In genomic region chr6:142738637-142739036, GRCm38 (mm10) we compare ENCODE assay signal across 21 mouse cellular contexts. TPM values are rescaled to one million over a fixed set of nuclear protein-coding genes. Genes with fewer than 3 reads are reported as not detected.
A peak's percentile ranks its signal among the peaks of the same experiment; 100 is the strongest.
DNase-seq lines count a peak whose midpoint lies in the region; ATAC-seq and TF ChIP-seq lines count a peak whose summit lies in the region.
"Had no signal": no experiment of that assay in that cellular context is flagged by ENCODE, and none has a peak within 500 bp of the region (broad histone marks: within the 10 kb centered on the region; RNA-seq: fewer than 3 reads in every experiment).

No protein-coding gene starts in this region.

- WGBS in kidney, embryonic 15.5 days, result 75% methylated on average over 6 of the region's 6 CpGs
- 79% methylated on average over 6 of the region's 6 CpGs for WGBS in kidney, embryonic 14.5 days
- WGBS in liver, embryonic 13.5 days (ENCODE audit: insufficient replicate concordance), result 61% methylated on average over 6 of the region's 6 CpGs
- 65% methylated on average over 6 of the region's 6 CpGs for WGBS in liver, embryonic 11.5 days
- 66% methylated on average over 6 of the region's 6 CpGs for WGBS in liver, embryonic 16.5 days (ENCODE audit: insufficient replicate concordance)
- 60% methylated on average over 6 of the region's 6 CpGs for WGBS in liver, postnatal 0 days (ENCODE audit: insufficient replicate concordance)

- no peak for TF ChIP-seq CTCF in liver, postnatal 0 days (IDR thresholded peaks at IDR 0.05; ENCODE audit: low read depth)

- no peaks in the 10 kb centered on the region for H3K9me3 ChIP-seq in kidney, embryonic 15.5 days (replicated peaks)
- H3K9me3 ChIP-seq in kidney, embryonic 14.5 days (ENCODE audit: control insufficient read depth, low read length), result no peaks in the 10 kb centered on the region
- no peaks in the 10 kb centered on the region for H3K9me3 ChIP-seq in liver, embryonic 13.5 days (replicated peaks)
- no peaks in the 10 kb centered on the region for H3K9me3 ChIP-seq in liver, embryonic 11.5 days (ENCODE audit: control insufficient read depth, low read length)
- no peaks in the 10 kb centered on the region for H3K9me3 ChIP-seq in liver, embryonic 16.5 days (replicated peaks; ENCODE audit: control insufficient read depth, low read length)
- no peaks in the 10 kb centered on the region for H3K9me3 ChIP-seq in liver, postnatal 0 days (ENCODE audit: low read length)
- H3K9me3 ChIP-seq: embryonic facial prominence, embryonic 10.5 days; embryonic facial prominence, embryonic 12.5 days; forebrain, embryonic 10.5 days; forebrain, embryonic 12.5 days had no signal

- ATAC-seq in kidney, embryonic 15.5 days (replicated peaks; ENCODE audit: low FRiP score), result 0 out of 2 replicates have a peak, but pooled peaks have one; percentile 22
- no peak for ATAC-seq in kidney, embryonic 14.5 days (ENCODE audit: low FRiP score, low TSS enrichment)
- no peak for ATAC-seq in liver, embryonic 13.5 days (ENCODE audit: low read depth)
- ATAC-seq in liver, embryonic 11.5 days (replicated peaks; ENCODE audit: low FRiP score), result no peak
- ATAC-seq in liver, embryonic 16.5 days (ENCODE audit: low read depth), result peak; percentile 43
- ATAC-seq in liver, postnatal 0 days, result peak; percentile 67
- ATAC-seq in activated CD4-positive, CD25-positive, alpha-beta regulatory T cell, adult 4 months, result no peak
- ATAC-seq: forebrain, embryonic 14.5 days; forebrain, embryonic 16.5 days had no signal

- no peaks in the 10 kb centered on the region for H3K27me3 ChIP-seq in kidney, embryonic 15.5 days
- no peaks in the 10 kb centered on the region for H3K27me3 ChIP-seq in kidney, embryonic 14.5 days (ENCODE audit: control insufficient read depth, insufficient read depth, low read length)
- no peaks in the 10 kb centered on the region for H3K27me3 ChIP-seq in liver, embryonic 13.5 days
- no peaks in the 10 kb centered on the region for H3K27me3 ChIP-seq in liver, embryonic 11.5 days (replicated peaks; ENCODE audit: control insufficient read depth, insufficient read depth, low read length)
- no peaks in the 10 kb centered on the region for H3K27me3 ChIP-seq in liver, embryonic 16.5 days (ENCODE audit: control insufficient read depth, insufficient read depth, low read depth, low read length)
- H3K27me3 ChIP-seq in liver, postnatal 0 days (ENCODE audit: insufficient read depth, low read length), result no peaks in the 10 kb centered on the region
- H3K27me3 ChIP-seq: embryonic facial prominence, embryonic 12.5 days; forebrain, embryonic 12.5 days had no signal

- no peaks in the 10 kb centered on the region for H3K4me1 ChIP-seq in kidney, embryonic 15.5 days
- H3K4me1 ChIP-seq in kidney, embryonic 14.5 days (ENCODE audit: control insufficient read depth, insufficient read depth, low read length), result no peaks in the 10 kb centered on the region
- H3K4me1 ChIP-seq in liver, embryonic 13.5 days (replicated peaks), result no peaks in the 10 kb centered on the region
- no peaks in the 10 kb centered on the region for H3K4me1 ChIP-seq in liver, embryonic 11.5 days (replicated peaks; ENCODE audit: control insufficient read depth, insufficient read depth, low read length)
- H3K4me1 ChIP-seq in liver, embryonic 16.5 days (ENCODE audit: control insufficient read depth, low read depth, low read length), result no peaks in the 10 kb centered on the region
- peaks cover 3% of the 10 kb centered on the region for H3K4me1 ChIP-seq in liver, postnatal 0 days (ENCODE audit: insufficient read depth)
- H3K4me1 ChIP-seq: embryonic facial prominence, embryonic 10.5 days; embryonic facial prominence, embryonic 12.5 days; forebrain, embryonic 10.5 days; forebrain, embryonic 12.5 days had no signal

- no peaks in the 10 kb centered on the region for H3K36me3 ChIP-seq in kidney, embryonic 15.5 days
- H3K36me3 ChIP-seq in kidney, embryonic 14.5 days (ENCODE audit: control insufficient read depth, insufficient read depth, low read length), result no peaks in the 10 kb centered on the region
- no peaks in the 10 kb centered on the region for H3K36me3 ChIP-seq in liver, embryonic 13.5 days
- H3K36me3 ChIP-seq in liver, embryonic 11.5 days (ENCODE audit: control insufficient read depth, insufficient read depth, low read length), result no peaks in the 10 kb centered on the region
- H3K36me3 ChIP-seq in liver, embryonic 16.5 days (ENCODE audit: control insufficient read depth, insufficient read depth), result no peaks in the 10 kb centered on the region
- H3K36me3 ChIP-seq in liver, postnatal 0 days (replicated peaks; ENCODE audit: insufficient read depth, low read length), result no peaks in the 10 kb centered on the region
- H3K36me3 ChIP-seq: embryonic facial prominence, embryonic 10.5 days; embryonic facial prominence, embryonic 12.5 days; forebrain, embryonic 10.5 days; forebrain, embryonic 12.5 days had no signal

- DNase-seq in liver, embryonic 13.5 days, result no peak
- no peak for DNase-seq in liver, embryonic 11.5 days (ENCODE audit: low spot score)
- DNase-seq in liver, postnatal 0 days, result no peak
- DNase-seq: adrenal gland, adult 8-10 months; adrenal gland, postnatal 14 days; adrenal gland, postnatal 36 days; cerebellum, adult 11-12 months; cerebellum, adult 2 months; cerebellum, adult 9-10 months; cerebellum, postnatal 10 days; cerebellum, postnatal 25 days had no signal

- TF ChIP-seq EP300 in liver, postnatal 0 days (IDR thresholded peaks at IDR 0.05; ENCODE audit: low read depth), result no peak

- H3K4me3 ChIP-seq in kidney, embryonic 15.5 days (replicated peaks), result no peak overlapping the region
- no peak overlapping the region for H3K4me3 ChIP-seq in kidney, embryonic 14.5 days (ENCODE audit: low read length)
- no peak overlapping the region for H3K4me3 ChIP-seq in liver, embryonic 13.5 days (replicated peaks)
- no peak overlapping the region for H3K4me3 ChIP-seq in liver, embryonic 11.5 days (ENCODE audit: low read depth, low read length)
- no peak overlapping the region for H3K4me3 ChIP-seq in liver, embryonic 16.5 days (ENCODE audit: low read depth, low read length)
- H3K4me3 ChIP-seq in liver, postnatal 0 days (ENCODE audit: low read depth, low read length), result no peak overlapping the region
- H3K4me3 ChIP-seq: embryonic facial prominence, embryonic 10.5 days; embryonic facial prominence, embryonic 12.5 days; forebrain, embryonic 10.5 days; forebrain, embryonic 12.5 days had no signal

- no peak overlapping the region for H3K27ac ChIP-seq in kidney, embryonic 15.5 days
- no peak overlapping the region for H3K27ac ChIP-seq in kidney, embryonic 14.5 days (ENCODE audit: low read depth, low read length)
- H3K27ac ChIP-seq in liver, embryonic 13.5 days, result peak overlapping the region; percentile 25
- no peak overlapping the region for H3K27ac ChIP-seq in liver, embryonic 11.5 days (ENCODE audit: low read depth, low read length)
- peak overlapping the region; percentile 27; the same call in 1 of the 2 replicates for H3K27ac ChIP-seq in liver, embryonic 16.5 days (ENCODE audit: low read length)
- H3K27ac ChIP-seq in liver, postnatal 0 days (ENCODE audit: low read depth), result peak overlapping the region; percentile 74
- H3K27ac ChIP-seq: embryonic facial prominence, embryonic 10.5 days; embryonic facial prominence, embryonic 12.5 days; forebrain, embryonic 10.5 days; forebrain, embryonic 12.5 days had no signal

- no peak overlapping the region for H3K9ac ChIP-seq in kidney, embryonic 15.5 days
- H3K9ac ChIP-seq in kidney, embryonic 14.5 days (ENCODE audit: low read depth, low read length), result no peak overlapping the region
- no peak overlapping the region for H3K9ac ChIP-seq in liver, embryonic 13.5 days
- H3K9ac ChIP-seq in liver, embryonic 11.5 days (ENCODE audit: low read depth, low read length), result no peak overlapping the region
- no peak overlapping the region for H3K9ac ChIP-seq in liver, embryonic 16.5 days (ENCODE audit: low read depth, low read length)
- H3K9ac ChIP-seq in liver, postnatal 0 days (replicated peaks), result no peak overlapping the region
- H3K9ac ChIP-seq: embryonic facial prominence, embryonic 12.5 days; forebrain, embryonic 12.5 days had no signal

- H3K4me2 ChIP-seq in kidney, embryonic 15.5 days, result no peak overlapping the region
- no peak overlapping the region for H3K4me2 ChIP-seq in kidney, embryonic 14.5 days (replicated peaks; ENCODE audit: low read depth, low read length)
- no peak overlapping the region for H3K4me2 ChIP-seq in liver, embryonic 13.5 days
- no peak overlapping the region for H3K4me2 ChIP-seq in liver, embryonic 11.5 days
- no peak overlapping the region for H3K4me2 ChIP-seq in liver, embryonic 16.5 days (ENCODE audit: low read depth, low read length)
- H3K4me2 ChIP-seq in liver, postnatal 0 days (ENCODE audit: low read depth, low read length), result peak overlapping the region; percentile 29; the same call in 1 of the 2 replicates
- H3K4me2 ChIP-seq: embryonic facial prominence, embryonic 12.5 days; forebrain, embryonic 12.5 days had no signal

RNA-seq across cellular contexts. Expression of gene Cmas, which starts 17.8 kb away (rescaled TPM):
- 77.1 and 77.2 TPM in 2 replicates for polyA plus RNA-seq in kidney, embryonic 15.5 days (2015; fragmentation: Nextera tagmentation; extraction: Ambion mirVana)
- polyA plus RNA-seq in kidney, embryonic 14.5 days (2014; fragmentation: Nextera tagmentation; extraction: Ambion mirVana), result 81.1 and 85.6 TPM in 2 replicates
- 154 and 158 TPM in 2 replicates for polyA plus RNA-seq in liver, embryonic 13.5 days (2015; fragmentation: Nextera tagmentation; extraction: Ambion mirVana)
- polyA plus RNA-seq in liver, embryonic 11.5 days (2014; fragmentation: Nextera tagmentation; extraction: Ambion mirVana), result 93.0 and 102 TPM in 2 replicates
- polyA plus RNA-seq in liver, embryonic 16.5 days (2015; fragmentation: Nextera tagmentation; extraction: Ambion mirVana), result 156 and 159 TPM in 2 replicates
- polyA plus RNA-seq in liver, postnatal 0 days (2015; fragmentation: Nextera tagmentation; extraction: Ambion mirVana), result 107 and 121 TPM in 2 replicates
- polyA plus RNA-seq in activated CD4-positive, CD25-positive, alpha-beta regulatory T cell, adult 4 months (2017; shearing (Covaris generic)), result 10 to 100 TPM; 12.4 to 14.3 TPM

RNA-seq across cellular contexts. Expression of gene Abcc9, which starts 36.5 kb away (rescaled TPM):
- polyA plus RNA-seq in kidney, embryonic 15.5 days (2015; fragmentation: Nextera tagmentation; extraction: Ambion mirVana), result 6.2 and 7.7 TPM in 2 replicates
- 6.4 and 7.3 TPM in 2 replicates for polyA plus RNA-seq in kidney, embryonic 14.5 days (2014; fragmentation: Nextera tagmentation; extraction: Ambion mirVana)
- 1.1 and 1.9 TPM in 2 replicates for polyA plus RNA-seq in liver, embryonic 13.5 days (2015; fragmentation: Nextera tagmentation; extraction: Ambion mirVana)
- polyA plus RNA-seq in liver, embryonic 11.5 days (2014; fragmentation: Nextera tagmentation; extraction: Ambion mirVana), result 3.5 and 3.6 TPM in 2 replicates
- polyA plus RNA-seq in liver, embryonic 16.5 days (2015; fragmentation: Nextera tagmentation; extraction: Ambion mirVana), result 1.5 and 2.1 TPM in 2 replicates
- 2.9 and 3.2 TPM in 2 replicates for polyA plus RNA-seq in liver, postnatal 0 days (2015; fragmentation: Nextera tagmentation; extraction: Ambion mirVana)
- polyA plus RNA-seq in activated CD4-positive, CD25-positive, alpha-beta regulatory T cell, adult 4 months (2017; shearing (Covaris generic)), result not detected

Comparison
In these comparisons a context has a peak if more than half of its experiments do, and no peak if none do; other contexts are left out.
1. ATAC-seq: peak in kidney, embryonic 15.5 days (single experiment), liver, embryonic 16.5 days (single experiment) and liver, postnatal 0 days (single experiment); none in kidney, embryonic 14.5 days (single experiment), liver, embryonic 13.5 days (single experiment), liver, embryonic 11.5 days (single experiment) and activated CD4-positive, CD25-positive, alpha-beta regulatory T cell, adult 4 months (single experiment).
2. H3K27ac ChIP-seq: peak in liver, embryonic 13.5 days (single experiment), liver, embryonic 16.5 days (single experiment) and liver, postnatal 0 days (single experiment); none in kidney, embryonic 15.5 days (single experiment), kidney, embryonic 14.5 days (single experiment) and liver, embryonic 11.5 days (single experiment).